ENCODE assay signal across 20 mouse cellular contexts in genomic region chrX:169937119-169937719, GRCm38 (mm10).
DNase-seq lines count a peak whose midpoint lies in the region; ATAC-seq lines count a peak whose summit lies in the region.
"Had no signal": no experiment of that assay in that cellular context is flagged by ENCODE, and none has a peak within 500 bp of the region (broad histone marks: within the 10 kb centered on the region; RNA-seq: fewer than 3 reads in every experiment).

No protein-coding gene starts in this region.

- no peak for DNase-seq in heart, postnatal 25 days (ENCODE audit: low spot score)
- DNase-seq in 3T3-L1 (ENCODE audit: low read depth, low spot score) = peak; percentile 52
- peak; percentile 22 for DNase-seq in c-Kit-positive CD71-positive TER-119-negative erythroid progenitor cells, embryonic 14.5 days (ENCODE audit: low read depth)
- DNase-seq in liver, embryonic 13.5 days = no peak
- no peak for DNase-seq in urinary bladder, adult 18-20 months (ENCODE audit: low spot score in 2 of 2)
- DNase-seq in layer of hippocampus, adult 9-10 months (ENCODE audit: low spot score) = no peak
- DNase-seq: adrenal gland, adult 8-10 months; B cell, adult 2 months; cerebellum, postnatal 10 days; gastrocnemius, postnatal 25 days; heart, postnatal 36 days; kidney, adult 2 months; kidney, postnatal 10 days; left cerebral cortex, postnatal 4 days; retina, postnatal 1 day had no signal

- no peaks in the 10 kb centered on the region for H3K9me3 ChIP-seq in heart, embryonic 13.5 days
- H3K9me3 ChIP-seq in liver, embryonic 13.5 days (replicated peaks) = no peaks in the 10 kb centered on the region
- H3K9me3 ChIP-seq: forebrain, embryonic 13.5 days; stomach, embryonic 15.5 days had no signal

- 41% methylated on average over 5 of the region's 5 CpGs for WGBS in heart, embryonic 13.5 days
- WGBS in liver, embryonic 13.5 days (ENCODE audit: insufficient replicate concordance) = 17% methylated on average over 5 of the region's 5 CpGs

- no peak for ATAC-seq in heart, embryonic 13.5 days (ENCODE audit: extremely low read depth, insufficient number of reproducible peaks, low FRiP score, low TSS enrichment)
- ATAC-seq in liver, embryonic 13.5 days (ENCODE audit: low read depth) = peak; percentile 61; the same call in 1 of the 2 replicates
- no peak for ATAC-seq in frontal cortex, adult (ENCODE audit: low TSS enrichment)
- ATAC-seq: forebrain, embryonic 13.5 days; hindbrain, embryonic 16.5 days had no signal

- 0 out of 2 replicates have a peak overlapping the region, but pooled peaks have one; percentile 28 for H3K27ac ChIP-seq in heart, embryonic 13.5 days (replicated peaks)
- no peak overlapping the region; the same call in 1 of the 2 replicates for H3K27ac ChIP-seq in liver, embryonic 13.5 days
- H3K27ac ChIP-seq: forebrain, embryonic 13.5 days; stomach, embryonic 15.5 days had no signal

- intact Hi-C loops in heart, postnatal 25 days (cut with DNase I) = no loop called here

- H3K9ac ChIP-seq in heart, embryonic 13.5 days = no peak overlapping the region
- H3K9ac ChIP-seq in liver, embryonic 13.5 days = no peak overlapping the region
- H3K9ac ChIP-seq: forebrain, embryonic 13.5 days; stomach, embryonic 15.5 days had no signal

- H3K27me3 ChIP-seq in heart, embryonic 13.5 days (replicated peaks) = peaks cover 12% of the 10 kb centered on the region; the same call in 1 of the 2 replicates
- H3K27me3 ChIP-seq in liver, embryonic 13.5 days = no peaks in the 10 kb centered on the region
- H3K27me3 ChIP-seq: stomach, embryonic 15.5 days had no signal

- H3K4me1 ChIP-seq in heart, embryonic 13.5 days = peaks cover 27% of the 10 kb centered on the region
- no peaks in the 10 kb centered on the region for H3K4me1 ChIP-seq in liver, embryonic 13.5 days (replicated peaks)
- H3K4me1 ChIP-seq: stomach, embryonic 15.5 days had no signal

- H3K4me3 ChIP-seq in heart, embryonic 13.5 days = no peak overlapping the region
- no peak overlapping the region for H3K4me3 ChIP-seq in liver, embryonic 13.5 days (replicated peaks)
- H3K4me3 ChIP-seq: forebrain, embryonic 13.5 days; stomach, embryonic 15.5 days had no signal

- no peaks in the 10 kb centered on the region for H3K36me3 ChIP-seq in heart, embryonic 13.5 days
- H3K36me3 ChIP-seq in liver, embryonic 13.5 days = no peaks in the 10 kb centered on the region
- H3K36me3 ChIP-seq: stomach, embryonic 15.5 days had no signal

- no peak overlapping the region for H3K4me2 ChIP-seq in heart, embryonic 13.5 days
- no peak overlapping the region for H3K4me2 ChIP-seq in liver, embryonic 13.5 days
- H3K4me2 ChIP-seq: forebrain, embryonic 13.5 days; stomach, embryonic 15.5 days had no signal

Comparison
In these comparisons a context has a peak if more than half of its experiments do, and no peak if none do; other contexts are left out.
1. DNase-seq: peak in 3T3-L1 (single experiment) and c-Kit-positive CD71-positive TER-119-negative erythroid progenitor cells, embryonic 14.5 days (single experiment); none in heart, postnatal 25 days (single experiment), liver, embryonic 13.5 days (single experiment), urinary bladder, adult 18-20 months (0 of 2) and layer of hippocampus, adult 9-10 months (single experiment).